Mouse (Mus musculus): ENCODE results near the gene Arvcf. TPM values are rescaled to one million over a fixed set of nuclear protein-coding genes. Genes with fewer than 3 reads are reported as not detected.

Arvcf gene
- total and polyA plus RNA-seq, 3 experiments: 9.1 to 14.5 TPM; not detected in 1

- Histone ChIP-seq H3K36me3 (ENCODE audit: control insufficient read depth in 1 of 2, insufficient read depth in 2 of 2, low read length in 2 of 2) (peaks cover 0 to 4% of the 10 kb centered on the region in 2 experiments; a peak in 1 of 4 replicates), H3K4me3 (ENCODE audit: control insufficient read depth in 1 of 2, insufficient read depth in 1 of 2, low read depth in 2 of 2, low read length in 2 of 2) (no peak overlapping the region)
- no peak for TF ChIP-seq RAD21 (IDR thresholded peaks at IDR 0.05; ENCODE audit: low read depth, low read length)
- no peak for TF ChIP-seq POLR2AphosphoS5 (IDR thresholded peaks at IDR 0.05; ENCODE audit: borderline replicate concordance, low read depth, low read length)
- no peak for TF ChIP-seq UBTF (IDR thresholded peaks at IDR 0.05; ENCODE audit: borderline replicate concordance, insufficient read depth, low read depth, low read length)
- TF ChIP-seq RCOR1 (IDR thresholded peaks at IDR 0.05; ENCODE audit: low read depth, low read length): no peak
- TF ChIP-seq BHLHE40 (IDR thresholded peaks at IDR 0.05; ENCODE audit: borderline replicate concordance, low read depth, low read length): no peak
Measured at GRCm38 (mm10) chr16:18449005-18449404, 101.0 kb downstream of the Arvcf start.

GRCm38 (mm10) chr16:18451486-18452181, 103.7 kb downstream of the Arvcf start:
- H3K36me3 ChIP-seq (ENCODE audit: control insufficient read depth in 1 of 2, insufficient read depth in 2 of 2, low read length in 2 of 2): no peaks in the 10 kb centered on the region; a peak in 1 of 4 replicates

More at GRCm38 (mm10) chr16:18449005-18449404, 101.0 kb downstream of the Arvcf start:
- H3K4me1 ChIP-seq (ENCODE audit: control insufficient read depth in 1 of 2, insufficient read depth in 2 of 2, low read length in 2 of 2): no peaks in the 10 kb centered on the region
- H3K9me3 ChIP-seq (replicated peaks; ENCODE audit: insufficient read depth, low read length): no peaks in the 10 kb centered on the region
- no peak for DNase-seq (ENCODE audit: low read depth, low spot score)
- H3K27me3 ChIP-seq (ENCODE audit: control insufficient read depth in 1 of 2, insufficient read depth in 2 of 2, low read length in 2 of 2): no peaks in the 10 kb centered on the region
- H3K27ac ChIP-seq (ENCODE audit: control insufficient read depth, low read depth, low read length): no peak overlapping the region
- H3K79me2 ChIP-seq (ENCODE audit: control insufficient read depth, insufficient read depth, low read length, poor library complexity): no peaks in the 10 kb centered on the region
- no peak overlapping the region for H3K9ac ChIP-seq (ENCODE audit: control insufficient read depth, low read depth, low read length, poor library complexity, severe bottlenecking)

More at GRCm38 (mm10) chr16:18451486-18452181, 103.7 kb downstream of the Arvcf start:
- TF ChIP-seq CHD2 (IDR thresholded peaks at IDR 0.05; ENCODE audit: low read length): no peak
- no peak for TF ChIP-seq HCFC1 (IDR thresholded peaks at IDR 0.05; ENCODE audit: low read depth, low read length)
- TF ChIP-seq GATA1 (IDR thresholded peaks at IDR 0.05; ENCODE audit: low read depth, low read length): no peak
- no peak for TF ChIP-seq MXI1 (IDR thresholded peaks at IDR 0.05; ENCODE audit: low read depth, low read length)
- TF ChIP-seq POLR2A (IDR thresholded peaks at IDR 0.05; ENCODE audit: control insufficient read depth in 1 of 2, insufficient read depth in 1 of 2, low read depth in 1 of 2, low read length in 2 of 2, poor library complexity in 1 of 2): no peak
- no peak for TF ChIP-seq CHD1 (IDR thresholded peaks at IDR 0.05; ENCODE audit: low read depth, low read length)
- no peak for TF ChIP-seq MEF2A (IDR thresholded peaks at IDR 0.05; ENCODE audit: extremely low read depth, insufficient replicate concordance, low read depth, low read length, poor library complexity, severe bottlenecking)
- TF ChIP-seq RAD21 (IDR thresholded peaks at IDR 0.05; ENCODE audit: low read depth, low read length): no peak
- no peak for TF ChIP-seq POLR2AphosphoS5 (IDR thresholded peaks at IDR 0.05; ENCODE audit: borderline replicate concordance, low read depth, low read length)
- no peak for TF ChIP-seq ZKSCAN1 (IDR thresholded peaks at IDR 0.05; ENCODE audit: low read depth, low read length)
- no peak for TF ChIP-seq UBTF (IDR thresholded peaks at IDR 0.05; ENCODE audit: borderline replicate concordance, insufficient read depth, low read depth, low read length)
- TF ChIP-seq SMC3 (IDR thresholded peaks at IDR 0.05; ENCODE audit: low read depth, low read length): no peak
- no peak for TF ChIP-seq TCF12 (IDR thresholded peaks at IDR 0.05; ENCODE audit: low read depth, low read length)
- TF ChIP-seq NELFE (IDR thresholded peaks at IDR 0.05; ENCODE audit: low read depth, low read length): no peak
- no peak for TF ChIP-seq MAZ (IDR thresholded peaks at IDR 0.05; ENCODE audit: low read depth, low read length)
- no peak for TF ChIP-seq ZNF384 (IDR thresholded peaks at IDR 0.05; ENCODE audit: low read depth, low read length)
- TF ChIP-seq ZC3H11A (IDR thresholded peaks at IDR 0.05; ENCODE audit: low read depth, low read length): no peak
- no peak for TF ChIP-seq CTCF (IDR thresholded peaks at IDR 0.05 in 2 of 3, conservative IDR thresholded peaks at IDR 0.05 in 1 of 3; ENCODE audit: control insufficient read depth in 1 of 3, insufficient read depth in 1 of 3, low read depth in 2 of 3, low read length in 3 of 3, poor library complexity in 1 of 3, severe bottlenecking in 1 of 3)
- Histone ChIP-seq H3K4me1 (ENCODE audit: control insufficient read depth in 1 of 2, insufficient read depth in 2 of 2, low read length in 2 of 2) (no peaks in the 10 kb centered on the region), H3K27me3 (ENCODE audit: control insufficient read depth in 1 of 2, insufficient read depth in 2 of 2, low read length in 2 of 2) (no peaks in the 10 kb centered on the region), H3K27ac (ENCODE audit: control insufficient read depth, low read depth, low read length) (no peak overlapping the region), H3K9ac (ENCODE audit: control insufficient read depth, low read depth, low read length, poor library complexity, severe bottlenecking) (no peak overlapping the region), H3K9me3 (replicated peaks; ENCODE audit: insufficient read depth, low read length) (no peaks in the 10 kb centered on the region), H3K79me2 (ENCODE audit: control insufficient read depth, insufficient read depth, low read length, poor library complexity) (no peaks in the 10 kb centered on the region), H3K4me3 (ENCODE audit: control insufficient read depth in 1 of 2, insufficient read depth in 1 of 2, low read depth in 2 of 2, low read length in 2 of 2) (no peak overlapping the region)
- no peak for DNase-seq (ENCODE audit: low read depth, low spot score)

Data from MEL (cell line).